Mouse (Mus musculus): ENCODE data around the gene Ctdnep1.
"Not testable (repeated sequence)": the region's sequence is repeated elsewhere in the genome, so short reads cannot be mapped to it uniquely, and the experiment has no call there.

The Ctdnep1 gene

DNA sequence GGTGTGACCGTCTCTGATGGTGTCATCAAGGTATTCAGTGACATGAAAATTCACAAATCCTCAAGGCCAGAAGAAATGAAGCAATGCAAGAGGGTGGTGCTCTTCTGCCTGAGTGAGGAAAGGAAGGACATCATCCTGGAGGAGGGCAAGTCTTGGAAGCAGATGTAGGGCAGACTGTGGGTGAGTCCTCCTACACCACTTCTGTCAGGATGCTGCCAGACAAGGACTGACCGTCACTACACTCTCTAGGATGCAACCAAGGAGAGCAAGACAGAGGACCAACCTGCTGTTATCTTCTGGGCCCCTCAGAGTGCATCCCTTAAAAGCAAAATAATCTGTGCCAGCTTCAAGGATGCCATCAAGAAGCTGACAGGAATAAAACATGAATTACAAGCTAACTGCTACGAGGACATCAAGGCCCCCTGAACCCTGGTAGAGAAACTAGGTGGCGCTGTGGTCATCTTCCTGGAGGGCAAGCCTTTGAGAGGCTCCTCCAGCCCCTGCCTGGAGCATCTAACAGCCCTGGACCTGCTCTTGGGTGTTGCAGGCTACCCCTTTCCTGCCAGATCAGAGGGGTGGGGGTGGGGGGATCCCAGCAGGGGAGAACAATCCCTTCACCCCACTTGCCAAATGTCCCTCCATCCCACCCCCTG lies 30.0 kb upstream of the Ctdnep1 start:
- DNase-seq (ENCODE audit: low spot score): no peak

DNA sequence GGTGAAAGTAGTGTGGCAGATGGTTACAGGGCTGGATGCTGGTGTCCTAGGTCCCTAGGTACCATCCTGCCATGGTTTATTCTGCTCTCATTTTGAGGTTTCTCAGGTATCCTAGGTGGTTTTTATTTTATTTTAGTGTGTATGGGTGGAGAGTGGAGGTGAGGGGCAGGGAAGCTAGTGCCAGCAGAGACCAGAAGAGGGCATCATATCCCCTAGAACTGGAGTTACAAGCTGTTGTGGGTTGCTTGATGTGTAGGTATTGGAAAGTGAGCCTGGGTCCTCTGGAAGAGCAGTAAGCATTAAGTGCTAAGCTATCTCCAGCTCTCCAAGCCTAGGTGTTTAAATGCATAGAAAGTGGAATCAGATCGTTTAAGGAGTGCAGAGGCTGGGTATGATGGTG lies 28.7 kb upstream of the Ctdnep1 start:
- DNase-seq (ENCODE audit: low spot score): no peak

DNA sequence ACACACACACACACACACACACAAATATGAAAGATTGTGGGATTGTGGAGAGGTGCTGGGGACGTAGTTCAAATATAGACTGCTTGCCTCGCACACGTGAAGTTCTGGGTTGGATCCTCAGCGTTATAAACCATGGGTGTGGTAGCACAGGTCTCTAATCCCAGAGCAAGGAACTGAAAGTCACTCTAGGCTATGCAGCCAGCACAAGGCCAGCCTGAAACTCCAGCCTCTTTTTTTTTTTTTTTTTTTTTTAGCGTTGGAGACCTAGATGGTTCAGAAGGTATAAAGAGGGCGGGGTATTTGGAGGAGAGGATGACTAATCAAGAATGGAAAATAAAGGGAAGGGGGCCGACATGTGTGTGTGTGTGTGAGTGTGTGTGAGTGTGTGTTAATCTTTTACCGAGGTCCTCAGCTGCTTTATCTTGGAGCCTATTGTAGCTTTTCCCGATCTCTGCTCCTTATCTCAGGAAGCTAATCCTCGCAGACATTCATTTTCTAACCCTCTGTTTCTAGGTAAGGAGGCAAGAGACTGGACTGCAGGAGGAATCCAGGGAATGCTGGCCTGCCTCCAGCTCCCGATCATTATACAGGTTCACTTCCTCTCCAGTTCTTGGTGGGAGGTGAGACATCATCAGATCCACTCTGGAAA lies 27.6 kb upstream of the Ctdnep1 start:
- DNase-seq (ENCODE audit: low spot score): no peak

DNA sequence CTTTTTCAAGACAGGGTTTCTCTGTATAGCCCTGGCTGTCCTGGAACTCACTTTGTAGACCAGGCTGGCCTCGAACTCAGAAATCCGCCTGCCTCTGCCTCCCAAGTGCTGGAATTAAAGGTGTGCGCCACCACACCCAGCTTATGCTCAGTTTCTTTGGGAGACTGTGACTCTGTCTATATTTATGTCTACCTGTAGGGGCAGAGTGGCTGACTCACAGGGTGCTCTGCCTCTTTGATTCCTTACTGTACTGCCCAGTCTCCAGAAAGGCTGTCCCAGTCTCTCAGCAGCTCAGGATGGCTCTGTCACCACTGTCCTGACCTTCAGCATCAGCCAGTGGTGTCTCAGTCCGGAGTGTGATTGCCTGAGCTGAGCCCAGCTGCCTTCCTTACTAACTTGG lies 25.3 kb upstream of the Ctdnep1 start:
- DNase-seq (ENCODE audit: low spot score): not testable (repeated sequence)

DNA sequence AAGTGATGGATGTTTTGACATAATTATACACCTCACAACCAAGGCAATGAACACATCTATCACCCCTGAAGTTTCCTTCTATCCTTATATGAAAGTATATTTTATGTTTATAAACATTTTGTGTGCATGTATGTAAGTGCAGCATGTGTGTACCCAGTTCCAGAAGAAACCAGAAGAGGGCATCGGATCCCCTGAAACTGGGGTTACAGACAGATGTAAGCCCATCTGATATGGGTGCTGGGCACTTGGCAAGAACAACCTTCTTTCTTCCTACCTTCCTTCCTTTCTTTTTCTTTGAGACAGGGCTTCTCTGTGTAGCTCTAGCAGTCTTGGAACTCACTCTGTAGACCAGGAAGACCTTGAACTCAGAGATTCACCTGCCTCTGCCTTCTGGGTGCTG lies 24.7 kb upstream of the Ctdnep1 start:
- DNase-seq (ENCODE audit: low spot score): no peak

DNA sequence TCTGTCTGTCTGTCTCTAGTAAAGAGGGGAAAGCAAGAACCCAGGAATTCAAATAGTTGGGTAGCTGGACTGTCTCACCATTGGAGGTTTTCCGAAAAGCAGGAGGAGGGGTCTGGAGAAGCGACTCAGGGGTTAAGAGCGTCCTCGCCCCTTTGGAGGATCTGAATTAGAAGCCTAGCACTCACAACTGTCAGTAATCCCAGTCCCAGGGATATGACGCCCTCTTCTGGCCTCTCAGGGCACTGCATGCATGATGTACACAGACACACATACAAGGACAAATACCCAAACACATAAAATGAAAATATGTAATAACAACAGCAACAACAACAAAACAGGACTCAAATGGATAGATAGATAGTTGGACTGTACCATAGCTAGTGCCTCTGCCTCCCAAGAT lies 20.3 kb upstream of the Ctdnep1 start:
- DNase-seq (ENCODE audit: low spot score): no peak

DNA sequence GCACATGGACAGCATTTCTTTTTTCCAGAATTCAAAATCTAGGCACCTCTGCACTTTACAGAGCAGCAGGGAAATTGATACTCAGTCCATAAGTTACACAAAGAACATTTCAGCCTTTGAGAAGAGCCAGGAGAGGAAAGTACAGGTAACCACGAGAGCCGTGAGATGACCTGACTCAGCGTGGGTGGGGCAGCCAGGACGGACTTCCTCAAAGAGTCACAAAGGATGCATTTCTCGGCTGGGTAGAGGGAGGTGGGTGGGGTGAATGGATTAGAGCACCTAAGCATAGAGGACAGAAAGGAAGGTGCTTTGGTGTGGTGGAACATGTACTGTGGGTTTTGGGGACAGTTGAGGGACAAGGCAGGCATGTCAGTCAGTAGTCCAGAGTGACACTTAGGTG lies 19.1 kb upstream of the Ctdnep1 start:
- no peak for DNase-seq (ENCODE audit: low spot score)

DNA sequence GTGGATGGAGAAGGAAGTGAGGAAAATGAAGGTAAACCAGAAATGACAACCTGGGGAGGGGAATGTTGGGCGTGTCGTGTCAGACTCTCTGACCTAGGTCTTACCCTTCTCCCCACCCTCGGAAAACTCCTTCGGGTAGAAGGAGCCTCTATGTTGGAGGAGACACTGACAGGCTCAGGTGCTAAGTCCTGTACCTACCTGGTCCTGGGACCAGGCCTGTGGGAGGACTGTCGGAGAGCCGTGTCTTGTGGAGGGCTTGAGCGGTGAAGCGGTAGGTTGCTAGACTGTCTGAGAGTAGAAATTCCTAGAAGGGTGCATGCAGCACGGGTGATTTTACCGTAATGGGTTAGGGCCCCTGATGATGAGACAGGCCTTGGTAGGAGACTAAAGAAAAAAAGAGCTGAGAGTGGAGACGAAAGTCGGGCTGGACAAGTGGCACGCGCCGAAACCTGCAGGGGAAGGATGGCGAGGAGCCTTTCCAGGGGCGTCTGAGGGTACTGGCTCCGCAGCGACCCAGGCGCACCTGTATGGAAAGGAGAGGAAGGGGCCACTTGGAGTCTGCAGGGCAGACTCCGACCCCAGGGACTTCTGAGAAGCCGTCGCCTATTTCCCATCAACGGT lies 16.2 kb upstream of the Ctdnep1 start, which contains the start of gene Cldn7:
TSS of gene Cldn7 (plus strand) at position 130 of the 621 bp plus-strand sequence.
- peak; percentile 19 for DNase-seq (ENCODE audit: low spot score)

DNA sequence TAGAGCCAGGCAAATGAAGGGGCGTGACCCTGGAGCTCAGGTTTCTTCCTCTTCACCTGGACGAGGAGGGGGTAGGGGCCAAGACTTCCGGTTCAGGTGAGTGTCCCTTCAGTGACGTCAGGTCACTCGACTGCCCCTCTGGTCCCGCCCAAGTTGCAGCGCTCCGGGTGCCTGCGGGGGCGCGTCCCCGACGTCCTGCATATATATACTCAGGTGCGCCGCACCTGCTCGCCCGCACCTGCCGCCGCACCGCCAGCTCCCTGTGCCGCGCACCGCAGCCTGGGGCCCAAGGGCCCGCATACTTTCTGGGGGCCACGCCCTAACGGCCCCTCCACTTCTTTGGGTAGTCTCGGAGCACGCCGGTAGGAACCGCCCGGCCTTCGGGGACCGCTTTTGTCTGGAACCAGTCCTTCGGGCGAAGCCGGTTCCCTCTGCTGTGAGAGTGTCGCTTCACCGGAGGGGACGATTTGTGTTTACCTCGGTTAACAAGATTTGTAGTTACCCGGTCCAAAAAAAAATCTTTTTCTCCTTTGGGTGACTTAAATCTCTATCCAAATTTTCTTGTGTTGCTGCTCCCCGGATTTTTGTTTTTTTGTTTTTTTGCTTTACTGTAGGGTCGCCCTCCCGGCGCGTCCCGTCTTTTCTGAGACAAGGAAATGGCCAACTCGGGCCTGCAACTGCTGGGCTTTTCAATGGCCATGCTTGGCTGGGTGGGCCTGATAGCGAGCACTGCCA lies 15.5 kb upstream of the Ctdnep1 start:
- DNase-seq (ENCODE audit: low spot score): peak; percentile 42

DNA sequence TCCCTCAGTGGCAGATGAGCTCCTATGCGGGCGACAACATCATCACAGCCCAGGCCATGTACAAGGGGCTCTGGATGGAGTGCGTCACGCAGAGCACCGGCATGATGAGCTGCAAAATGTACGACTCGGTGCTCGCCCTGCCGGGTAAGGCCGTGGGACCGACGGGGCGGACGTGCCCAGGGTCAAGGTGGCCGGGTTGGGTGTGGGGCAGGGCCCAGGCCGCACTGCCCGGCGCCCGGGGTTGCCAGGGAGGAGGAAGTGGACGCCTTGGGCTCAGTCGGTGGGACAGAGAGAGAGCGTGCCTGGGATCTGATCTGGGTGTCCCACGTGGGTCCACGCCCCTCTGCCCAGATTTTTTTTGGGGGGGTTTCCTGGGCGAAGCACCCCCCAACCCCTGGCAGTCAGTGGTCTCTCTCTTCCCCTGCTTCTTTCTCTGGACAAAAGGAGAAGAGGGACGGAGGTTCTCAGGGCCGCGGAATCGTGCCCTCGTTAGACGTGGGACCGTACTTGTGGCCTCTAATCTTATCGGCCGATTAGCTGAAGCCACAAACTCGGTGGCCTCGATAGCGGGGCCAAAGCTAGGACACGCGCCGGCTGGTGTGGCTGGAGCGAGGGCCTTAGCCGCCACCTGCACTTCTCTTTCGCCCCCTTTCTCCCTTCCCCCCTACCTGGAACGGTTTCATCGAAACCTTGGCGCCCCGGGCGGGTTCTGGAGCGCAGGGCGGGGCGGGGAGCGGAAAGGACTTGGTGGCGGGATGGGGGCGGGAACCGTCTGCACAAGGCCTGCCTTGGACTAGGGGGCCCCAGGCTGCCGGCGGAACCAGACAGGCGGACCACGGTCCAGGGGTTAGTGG lies 14.7 kb upstream of the Ctdnep1 start:
- DNase-seq (ENCODE audit: low spot score): peak; percentile 58

DNA sequence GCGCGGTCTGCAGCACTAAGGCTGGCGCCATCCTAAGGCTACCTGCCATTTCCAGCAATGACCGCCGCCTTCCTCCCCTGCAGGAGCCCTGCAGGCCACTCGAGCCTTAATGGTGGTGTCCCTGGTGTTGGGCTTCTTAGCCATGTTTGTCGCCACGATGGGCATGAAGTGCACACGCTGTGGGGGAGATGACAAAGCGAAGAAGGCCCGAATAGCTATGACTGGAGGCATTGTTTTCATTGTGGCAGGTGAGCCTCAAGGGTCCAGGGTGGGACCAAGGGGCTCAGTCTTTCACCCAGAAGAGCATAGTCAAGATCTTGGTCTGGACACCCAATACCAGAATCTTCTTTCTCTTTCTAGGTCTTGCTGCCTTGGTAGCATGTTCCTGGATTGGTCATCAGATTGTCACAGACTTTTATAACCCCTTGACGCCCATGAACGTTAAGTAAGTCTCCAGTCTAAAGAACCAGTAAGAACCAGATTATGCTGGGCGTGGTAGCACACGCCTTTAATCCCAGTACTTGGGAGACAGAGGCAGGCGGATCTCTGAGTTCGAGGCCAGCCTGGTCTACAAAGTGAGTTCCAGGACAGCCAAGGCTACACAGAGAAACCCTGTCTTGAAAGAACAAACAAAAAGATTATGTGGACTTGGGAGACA lies 14.0 kb upstream of the Ctdnep1 start:
- DNase-seq (ENCODE audit: low spot score): no peak

DNA sequence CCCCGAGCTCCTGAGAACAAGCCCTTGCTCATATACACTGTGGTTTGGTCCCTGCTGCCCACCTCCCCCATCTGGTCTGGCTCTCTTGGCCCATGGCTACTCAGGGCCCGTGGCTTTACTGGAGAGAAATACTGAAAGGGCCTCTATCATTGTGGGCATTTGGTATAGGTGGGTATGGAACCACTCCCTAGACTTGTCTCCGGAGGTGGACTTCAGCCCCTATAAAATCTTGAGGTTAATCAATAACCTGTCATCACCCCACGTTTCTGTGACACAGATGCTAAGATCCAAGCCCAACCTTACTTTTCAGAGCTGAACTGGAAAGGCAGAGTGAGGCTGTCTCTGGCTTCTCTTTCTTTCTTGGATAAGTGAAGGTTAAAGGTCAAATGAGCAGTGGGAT lies 12.2 kb upstream of the Ctdnep1 start:
- DNase-seq (ENCODE audit: low spot score): no peak

DNA sequence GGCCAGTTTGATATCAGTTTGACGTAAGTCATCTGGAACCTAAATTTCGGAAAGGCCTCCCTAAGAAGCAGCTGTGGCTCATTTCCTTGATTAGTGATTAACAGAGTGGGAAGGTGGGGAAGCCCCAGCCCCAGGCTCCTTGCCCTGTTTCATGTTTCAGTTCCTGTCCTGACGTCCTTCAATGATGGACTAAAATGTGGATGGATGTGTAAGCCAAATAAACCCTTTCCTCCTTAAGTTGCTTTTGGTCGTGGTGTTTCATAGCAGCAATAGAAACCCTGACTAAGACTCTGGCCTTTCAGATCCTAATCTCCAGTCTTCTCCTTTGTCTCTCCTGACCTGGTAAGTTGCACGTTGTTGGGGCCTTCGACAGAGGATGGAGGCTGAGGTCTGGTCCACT lies 10.7 kb upstream of the Ctdnep1 start:
- no peak for DNase-seq (ENCODE audit: low spot score)

DNA sequence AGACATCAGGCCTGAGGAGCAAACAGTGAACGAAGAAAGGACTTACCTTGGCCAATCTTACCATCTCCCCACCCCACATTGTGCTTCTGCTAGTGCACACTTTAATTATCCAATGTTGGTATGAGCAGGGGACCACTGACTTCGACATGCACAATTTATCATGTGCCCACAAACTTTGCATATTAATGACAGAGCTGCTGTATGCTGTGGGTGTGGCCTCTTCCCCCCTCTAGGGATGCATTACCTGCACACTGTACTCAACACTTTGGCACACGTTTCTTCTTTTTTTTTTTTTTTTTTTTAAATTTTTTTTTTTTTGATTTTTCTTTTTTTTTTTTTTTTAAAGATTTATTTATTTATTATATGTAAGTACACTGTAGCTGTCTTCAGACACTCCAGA lies 10.2 kb upstream of the Ctdnep1 start:
- no peak for DNase-seq (ENCODE audit: low spot score)

DNA sequence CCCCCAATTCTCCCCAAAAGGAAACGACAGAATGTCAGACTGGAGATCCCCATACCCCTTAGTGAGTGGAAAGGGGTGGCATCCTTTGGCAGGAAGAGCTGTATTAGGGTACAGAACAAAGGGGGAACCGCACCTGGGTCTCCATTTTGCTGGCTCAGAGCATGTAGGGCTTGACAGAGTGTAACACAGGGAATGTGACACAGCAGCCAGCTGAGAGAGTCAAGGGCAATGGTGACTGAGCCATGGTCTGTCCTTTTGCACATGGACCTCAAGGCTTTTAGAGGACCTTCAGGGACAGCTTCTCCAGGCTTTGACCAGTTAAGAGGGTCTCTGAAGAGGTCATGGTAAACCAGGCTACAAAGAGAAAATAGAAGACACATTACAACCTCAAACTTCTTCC lies 6.0 kb upstream of the Ctdnep1 start:
- DNase-seq (ENCODE audit: low spot score): no peak

DNA sequence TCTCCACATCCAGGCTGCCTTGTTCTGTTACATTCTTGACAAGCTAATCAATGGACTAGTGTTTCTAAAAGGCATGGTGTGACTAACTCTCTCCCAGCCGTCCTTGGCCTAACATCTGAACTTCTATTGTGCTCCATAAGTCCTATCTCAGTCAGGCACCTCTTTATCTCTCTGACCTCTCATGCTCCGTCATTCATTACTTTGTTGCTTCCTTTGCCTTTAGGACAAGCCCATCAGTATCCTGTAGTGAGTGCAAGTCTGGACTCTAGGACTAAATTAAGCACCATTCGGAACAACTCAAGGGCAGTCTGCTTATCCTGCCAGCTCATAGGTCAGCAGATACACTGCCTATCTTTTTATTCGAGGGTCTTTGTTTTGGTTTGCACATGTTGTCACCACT lies 4.7 kb upstream of the Ctdnep1 start:
- no peak for DNase-seq (ENCODE audit: low spot score)

DNA sequence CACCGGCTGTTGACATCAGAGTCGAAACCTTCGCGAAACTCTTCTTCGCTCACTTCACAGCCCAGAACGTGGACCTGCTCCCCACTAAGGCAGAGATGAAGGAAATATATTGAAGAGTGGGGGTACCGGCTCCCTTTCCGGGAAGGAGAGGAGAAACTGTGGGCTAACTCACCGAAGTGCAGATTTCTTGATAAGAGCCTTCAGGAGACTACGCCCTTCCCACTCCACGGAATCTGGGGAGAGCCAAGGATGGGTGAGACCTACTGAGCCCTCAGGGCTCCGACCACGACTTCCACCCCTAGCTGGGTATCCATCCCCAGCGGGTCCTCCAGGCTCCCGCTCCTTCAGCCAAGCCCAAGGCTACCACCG lies 1.1 kb upstream of the Ctdnep1 start:
- no peak for DNase-seq (ENCODE audit: low spot score)

DNA sequence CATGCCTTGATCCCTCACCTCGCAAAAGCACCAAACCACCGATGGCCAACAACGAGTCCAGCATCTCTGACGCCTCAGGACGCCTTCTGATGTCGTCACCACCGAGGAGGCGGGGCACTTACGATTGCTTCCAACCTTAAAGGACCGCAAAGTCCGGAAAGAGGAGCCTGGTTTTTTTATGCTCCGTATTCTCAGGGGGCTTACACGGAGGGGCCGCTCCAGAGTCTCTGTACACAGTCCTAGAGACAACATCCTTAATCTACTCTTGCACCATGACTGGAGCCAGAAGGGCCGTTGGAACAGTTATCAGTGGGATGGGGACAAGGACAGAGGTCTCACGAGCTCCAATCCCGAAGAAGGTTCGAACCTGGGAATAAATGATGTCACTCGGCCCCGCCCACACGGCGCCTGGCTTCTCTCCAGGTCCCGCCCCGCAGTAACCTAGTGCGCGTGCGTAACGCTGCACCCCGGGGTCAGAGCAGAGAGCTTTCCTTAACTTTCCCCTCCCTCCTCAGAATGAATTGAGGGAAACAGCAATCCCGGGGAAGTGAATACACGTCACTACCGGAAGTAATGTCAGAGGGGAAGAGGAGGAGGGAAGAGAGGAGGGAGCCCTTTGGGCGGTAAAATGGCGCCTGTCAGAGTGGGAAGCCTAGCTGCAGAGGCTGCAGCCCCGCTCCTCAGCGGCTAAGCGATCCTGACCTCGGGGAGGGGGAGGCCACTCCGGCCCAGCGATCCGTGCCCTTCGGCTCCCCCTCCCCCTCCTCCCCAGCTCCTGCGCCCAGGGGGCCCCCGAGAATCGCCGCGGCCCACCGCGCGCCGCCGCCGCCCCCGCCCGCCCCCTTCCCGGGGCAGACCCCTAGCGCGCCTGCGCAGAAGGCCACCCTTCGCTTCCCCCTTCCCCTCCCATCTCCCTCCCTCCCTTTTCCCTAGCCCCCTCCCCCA lies 488 bp upstream of the Ctdnep1 start:
- peak; percentile 96 for DNase-seq (ENCODE audit: low spot score)

DNA sequence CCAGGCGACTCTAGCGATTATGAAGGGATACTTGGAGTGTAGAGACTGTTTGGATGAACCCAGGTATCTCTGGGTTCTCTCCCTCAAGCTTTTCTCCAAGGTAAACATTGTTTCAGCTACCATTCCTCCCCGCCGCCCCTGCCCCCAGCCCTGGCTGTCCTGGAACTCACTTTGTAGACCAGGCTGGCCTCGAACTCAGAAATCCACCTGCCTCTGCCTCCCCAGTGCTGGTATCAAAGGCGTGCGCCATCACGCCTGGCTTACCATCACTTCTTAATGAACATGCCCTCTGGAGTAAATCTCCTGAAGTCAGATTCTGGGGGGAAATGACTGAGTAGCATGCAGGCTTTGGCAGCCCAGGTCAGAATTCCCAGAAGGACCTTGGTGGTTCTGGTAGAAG lies 1.3 kb downstream of the Ctdnep1 start, which contains the start of gene Elp5:
TSS of gene Elp5 (minus strand) at position 293 of the 400 bp plus-strand sequence.
- no peak for DNase-seq (ENCODE audit: low spot score)

DNA sequence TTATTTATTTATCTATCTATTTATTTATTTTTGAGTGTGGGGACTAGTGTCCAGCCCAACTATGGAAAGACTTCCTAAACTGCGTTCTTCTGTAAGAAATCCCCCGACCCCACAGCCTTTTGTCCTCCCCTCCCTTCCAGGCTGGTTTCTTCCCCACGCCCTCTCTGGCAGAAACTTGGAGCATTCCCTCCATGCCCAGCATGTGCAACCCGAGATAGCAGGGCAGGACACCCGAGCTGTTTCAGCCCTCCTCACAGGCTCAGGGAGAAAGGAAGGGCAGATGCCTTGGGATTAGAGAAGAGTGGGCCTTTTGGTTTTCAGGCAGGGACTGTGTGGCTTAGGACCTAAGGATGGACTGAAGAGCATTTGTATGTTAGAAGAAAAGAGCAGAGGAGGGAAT lies 1.9 kb downstream of the Ctdnep1 start:
- no peak for DNase-seq (ENCODE audit: low spot score)

All from urinary bladder, postnatal 25 days (tissue).